Mouse (Mus musculus): ENCODE measurements around the gene Clcf1.
A peak's percentile ranks its signal among the peaks of the same experiment; 100 is the strongest.

Clcf1 gene

DNA sequence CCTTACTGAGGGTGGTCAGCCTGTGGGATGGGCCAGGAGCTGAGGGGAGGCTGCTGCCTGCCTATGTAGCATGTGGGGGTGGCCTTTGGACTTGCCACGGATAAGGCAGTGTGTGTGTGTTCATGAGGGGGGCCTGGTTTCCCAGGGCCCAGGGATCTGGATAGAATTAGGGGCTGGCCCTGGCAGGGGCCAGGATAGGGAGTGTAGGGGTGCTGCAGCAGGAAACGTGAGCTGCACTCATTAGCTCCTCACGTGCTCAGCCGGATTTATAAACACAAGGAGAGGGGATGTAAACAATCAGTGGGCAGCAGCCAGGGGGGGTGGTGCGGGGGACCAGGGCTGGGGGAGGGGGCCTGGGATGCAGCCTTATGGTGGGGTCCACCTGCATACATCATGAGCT, 3.1 kb downstream of the Clcf1 start:
- DNase-seq (ENCODE audit: low spot score in 2 of 2): no peak

- no peak for DNase-seq (ENCODE audit: low spot score in 2 of 2)
These were observed 3.8 kb downstream of the Clcf1 start for GRCm38 (mm10) chr19:4217855-4218254.

- DNase-seq (ENCODE audit: low spot score in 2 of 2): no peak
These were observed 4.3 kb downstream of the Clcf1 start for GRCm38 (mm10) chr19:4218293-4218692.

DNA sequence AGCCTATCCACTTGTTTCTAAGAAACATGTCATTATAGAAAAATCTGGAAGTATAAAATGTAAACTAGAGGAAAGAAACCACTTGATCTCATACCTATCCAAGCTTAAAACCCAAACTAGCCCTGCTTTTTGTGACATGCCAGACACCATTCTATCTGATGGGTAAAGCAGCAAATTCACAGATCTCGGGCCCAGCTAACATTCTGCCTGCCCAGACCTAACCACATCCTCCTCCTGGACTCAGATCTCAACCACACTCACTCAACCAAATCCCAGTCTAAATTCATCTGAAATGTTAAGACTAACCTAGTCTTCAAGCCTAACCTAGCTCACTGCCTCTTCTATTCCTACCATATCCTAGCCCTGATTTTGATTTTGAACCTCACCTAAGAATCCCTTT, 4.7 kb downstream of the Clcf1 start:
- no peak for DNase-seq (ENCODE audit: low spot score in 2 of 2)

GRCm38 (mm10) chr19:4219943-4220342, 5.9 kb downstream of the Clcf1 start:
- no peak for DNase-seq (ENCODE audit: low spot score in 2 of 2)

DNA sequence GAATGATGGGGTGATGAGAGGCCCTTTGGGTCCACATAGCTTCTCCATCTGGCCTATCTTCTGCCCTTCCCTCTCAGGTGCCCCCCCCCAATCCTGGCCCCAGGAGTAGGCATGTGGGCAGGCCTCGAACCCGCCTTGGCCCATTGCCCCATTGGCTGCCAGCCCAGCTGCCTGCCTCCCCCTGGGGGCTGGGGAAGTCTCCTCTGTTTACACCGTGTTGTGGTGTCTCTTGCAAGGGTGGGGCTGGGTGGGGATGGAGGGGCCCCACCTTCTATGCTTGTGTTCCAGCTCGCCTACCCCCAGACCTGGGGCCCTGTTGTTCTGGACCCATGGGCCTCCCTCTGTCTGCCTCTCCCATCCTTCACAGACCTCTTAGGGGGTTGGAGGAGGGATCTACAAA, 6.4 kb downstream of the Clcf1 start:
- no peak for DNase-seq (ENCODE audit: low spot score in 2 of 2)

- no peak for DNase-seq (ENCODE audit: low spot score in 2 of 2)
These were observed 7.1 kb downstream of the Clcf1 start for GRCm38 (mm10) chr19:4220957-4221743.

GRCm38 (mm10) chr19:4222165-4222564, 8.1 kb downstream of the Clcf1 start:
- no peak for DNase-seq (ENCODE audit: low spot score in 2 of 2)

GRCm38 (mm10) chr19:4226779-4227178, 12.7 kb downstream of the Clcf1 start:
- no peak for DNase-seq (ENCODE audit: low spot score in 2 of 2)

DNA sequence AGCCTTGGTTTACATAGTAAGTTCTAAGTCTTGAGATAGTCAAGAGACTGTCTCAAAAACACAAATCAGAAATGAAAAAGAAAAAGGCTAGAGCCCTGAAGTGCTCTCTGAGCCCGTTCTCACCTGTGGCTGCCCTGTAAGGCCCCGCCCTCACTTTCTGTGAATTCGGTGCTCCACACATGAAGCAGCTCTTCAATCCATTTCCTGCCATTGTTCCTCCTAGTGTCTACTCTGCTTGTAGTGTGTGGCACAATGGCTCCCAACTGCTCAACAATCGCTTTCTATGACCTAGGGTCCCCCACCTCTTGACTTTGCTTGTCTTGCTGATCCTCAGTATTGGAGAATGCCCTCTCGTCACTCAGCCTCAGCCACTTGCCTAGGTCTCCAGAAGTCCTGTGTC, 13.4 kb downstream of the Clcf1 start:
- DNase-seq (ENCODE audit: low spot score in 2 of 2): no peak

- DNase-seq (ENCODE audit: low spot score in 2 of 2): peak; percentile 70 to 73
These were observed 14.0 kb downstream of the Clcf1 start for GRCm38 (mm10) chr19:4227894-4228678.

DNA sequence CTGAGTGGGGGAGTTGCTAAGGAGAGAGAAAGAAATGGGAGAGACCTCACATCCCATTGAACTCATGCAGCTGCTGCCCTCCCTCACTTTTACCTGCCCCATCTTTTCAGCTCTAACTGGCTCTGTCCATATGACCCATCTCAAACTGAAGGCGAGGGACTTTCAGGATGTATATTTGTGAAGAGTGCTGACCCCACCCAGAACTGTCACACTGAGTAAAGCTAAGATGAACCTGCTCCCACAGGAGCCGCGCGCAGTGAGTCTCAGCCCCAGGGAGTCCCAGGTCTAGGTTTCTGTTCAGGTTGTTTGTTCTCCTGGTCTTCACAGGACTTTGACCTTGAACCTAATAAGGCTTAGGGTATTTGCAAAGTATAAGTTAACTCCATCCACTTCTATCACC, 14.9 kb downstream of the Clcf1 start:
- no peak for DNase-seq (ENCODE audit: low spot score in 2 of 2)

DNA sequence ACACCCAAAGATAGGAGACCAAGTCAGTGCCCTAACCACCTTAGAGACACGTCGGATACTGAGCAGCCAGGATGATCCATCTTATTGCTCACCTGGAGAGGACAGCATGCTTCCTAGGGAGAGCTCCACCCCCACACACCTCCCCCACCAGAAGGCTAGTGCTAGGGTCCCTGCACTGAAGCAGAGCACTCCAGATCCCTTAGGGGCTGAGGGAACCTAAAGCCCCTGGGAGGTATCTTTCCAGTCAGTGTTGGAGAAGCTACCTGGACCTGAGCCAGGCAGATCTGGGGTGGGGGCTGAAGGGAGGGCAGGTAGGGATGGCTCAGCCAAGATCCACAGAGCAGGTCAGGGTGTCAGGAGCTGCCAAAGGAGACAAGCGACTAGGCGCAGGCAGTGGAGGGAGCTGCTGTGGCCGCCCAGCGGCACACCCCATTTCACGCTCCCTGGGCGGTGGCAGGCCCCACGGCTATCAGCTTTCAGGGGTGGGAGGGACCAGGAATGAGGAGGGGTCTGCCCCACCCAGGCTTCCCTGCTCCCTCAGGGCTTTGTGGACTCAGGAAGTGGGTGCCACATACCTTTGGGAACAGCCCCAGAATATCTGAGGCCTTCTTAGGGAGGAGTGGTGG, 15.5 kb downstream of the Clcf1 start:
- DNase-seq (ENCODE audit: low spot score in 2 of 2): no peak

GRCm38 (mm10) chr19:4230415-4230814, 16.4 kb downstream of the Clcf1 start:
- DNase-seq (ENCODE audit: low spot score in 2 of 2): peak in 1 of 2 experiments; percentile 43

DNA sequence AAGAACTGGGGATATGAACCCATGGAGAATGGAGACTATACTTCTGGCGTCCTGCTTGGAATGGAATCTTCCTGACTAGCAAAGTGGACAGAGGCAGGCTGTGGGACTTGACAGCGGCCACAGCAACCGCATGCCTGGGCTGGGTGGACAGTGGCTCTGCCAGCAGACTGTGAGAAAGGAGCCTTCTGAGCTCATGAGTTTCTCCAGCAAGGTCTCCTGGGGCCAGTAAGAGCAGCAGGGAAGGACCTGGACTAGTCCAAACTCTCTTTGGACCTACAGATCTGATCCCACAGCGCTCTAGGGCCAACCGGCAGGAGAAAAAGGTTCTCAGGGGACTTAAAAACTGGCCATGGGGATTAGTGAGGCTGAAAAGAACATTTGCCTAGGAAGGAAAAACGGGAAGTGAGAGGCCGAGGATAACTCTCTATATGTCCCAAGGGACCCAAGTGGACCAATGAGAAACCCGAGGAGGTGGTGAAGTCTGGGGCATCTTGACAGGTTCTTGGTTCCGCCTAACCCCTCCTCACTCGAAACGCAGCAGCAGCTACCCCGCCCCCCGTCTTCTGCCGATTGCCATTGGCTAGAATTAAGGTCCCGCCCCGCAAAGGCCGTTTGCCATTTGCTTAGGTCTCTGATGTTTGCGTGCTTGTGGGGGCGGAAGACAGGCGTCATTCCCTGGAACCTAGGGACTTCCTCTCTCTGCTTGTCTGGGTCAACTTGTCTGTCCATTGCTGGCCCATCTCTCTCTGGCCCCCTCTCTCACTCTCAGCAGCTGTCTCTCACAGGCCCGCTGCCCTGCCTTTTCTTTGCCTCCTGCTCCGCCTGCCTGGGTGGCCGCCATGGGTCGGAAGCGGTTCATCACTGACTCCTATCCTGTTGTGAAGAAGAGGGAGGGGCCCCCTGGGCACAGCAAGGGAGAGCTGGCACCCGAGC, 17.5 kb downstream of the Clcf1 start, which contains the start of gene Pold4:
Gene Pold4 (plus strand): TSS at position 647 of the 933 bp plus-strand sequence.
- peak; percentile 97 to 98 for DNase-seq (ENCODE audit: low spot score in 2 of 2)

GRCm38 (mm10) chr19:4232186-4232572, 18.1 kb downstream of the Clcf1 start:
- no peak for DNase-seq (ENCODE audit: low spot score in 2 of 2)

GRCm38 (mm10) chr19:4232651-4233050, 18.6 kb downstream of the Clcf1 start:
- DNase-seq (ENCODE audit: low spot score in 2 of 2): no peak

DNA sequence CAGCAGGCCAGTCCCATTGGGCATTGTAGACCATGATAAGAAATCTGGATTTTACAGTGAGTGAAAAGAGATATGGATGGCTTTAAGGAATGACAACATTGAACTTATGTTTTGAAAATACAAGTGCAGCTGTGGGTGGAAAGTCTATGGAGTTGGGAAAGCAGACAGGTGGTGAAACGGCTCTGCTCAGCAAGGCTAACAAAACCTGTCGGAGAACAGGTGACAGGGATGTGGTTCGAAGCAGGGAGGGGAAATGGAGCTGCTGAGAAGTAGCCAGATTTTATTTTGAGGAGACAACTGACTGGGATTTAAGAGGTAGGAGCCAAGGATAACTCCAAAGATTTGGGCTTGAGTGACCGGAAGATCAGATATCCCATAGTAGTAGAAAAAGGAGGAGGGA, 20.5 kb downstream of the Clcf1 start:
- DNase-seq (ENCODE audit: low spot score in 2 of 2): no peak

- DNase-seq (ENCODE audit: low spot score in 2 of 2): no peak
These were observed 26.2 kb downstream of the Clcf1 start for GRCm38 (mm10) chr19:4240247-4240668.

DNA sequence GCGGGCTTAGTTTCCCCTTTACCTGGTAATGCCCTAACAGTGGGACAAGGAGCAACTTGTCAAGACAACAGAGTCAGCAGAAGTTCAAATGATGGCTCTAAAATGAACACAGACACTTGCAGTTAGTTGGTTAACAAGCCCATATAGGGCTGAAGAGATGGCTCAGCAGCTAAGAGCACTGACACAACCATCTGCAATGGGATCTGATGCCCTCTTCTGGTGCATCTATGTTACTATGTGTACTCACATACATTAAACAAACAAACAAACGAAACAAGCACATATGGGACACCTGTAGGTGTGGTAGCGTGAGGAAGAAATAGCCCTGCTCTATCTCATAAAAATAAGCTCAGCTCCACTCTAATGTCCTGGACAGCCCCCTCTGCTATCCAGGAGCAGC, 28.4 kb downstream of the Clcf1 start:
- no peak for DNase-seq (ENCODE audit: low spot score in 2 of 2)

DNA sequence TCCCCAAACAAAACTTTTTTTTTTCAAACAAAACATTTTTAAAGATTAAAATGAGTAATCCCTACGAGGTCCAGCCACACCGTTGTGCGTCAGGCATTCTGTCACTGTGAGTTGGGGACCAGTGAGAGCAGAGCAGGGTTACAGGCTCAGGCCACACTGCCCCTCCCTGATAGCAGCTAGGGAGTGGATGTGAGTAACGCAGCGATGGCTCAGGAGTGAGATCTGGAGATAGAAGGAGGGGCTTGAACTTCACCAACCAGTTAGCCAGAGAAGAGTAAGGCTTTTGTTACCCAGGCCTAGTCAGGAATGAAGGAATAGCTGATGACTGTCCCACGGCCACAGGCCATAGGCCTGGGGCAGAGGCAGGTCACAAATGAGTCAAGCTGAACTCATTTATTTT, 30.7 kb downstream of the Clcf1 start:
- DNase-seq (ENCODE audit: low spot score in 2 of 2): no peak

Measured in urinary bladder, postnatal 36 days (tissue).